Mouse (Mus musculus) heart, embryonic 12.5 days (tissue): ENCODE results near the gene Ddx59. TPM values are rescaled to one million over a fixed set of nuclear protein-coding genes. Genes with fewer than 3 reads are reported as not detected.

Source experiments
- ATAC-seq: fragments of 200-750 bp; cut with Nextera tagmentation; 2 replicates; pipeline ENCODE4 v1.8.0; 2017; ENCODE audit warnings: moderate TSS enrichment, moderate library complexity; ENCODE audit not compliant: insufficient number of reproducible peaks, low FRiP score
- H3K27ac ChIP-seq: fragments of 300-500 bp; sonication (generic); 2 replicates; pipeline ENCODE4 v1.5.1; 2016; ENCODE audit warnings: mild to moderate bottlenecking, moderate library complexity; ENCODE audit not compliant: poor library complexity, severe bottlenecking
- H3K27me3 ChIP-seq: fragments of 300-500 bp; sonication (generic); replicated peaks from 2 replicates; pipeline ENCODE4 v1.6.1; 2016; ENCODE audit warnings: mild to moderate bottlenecking, moderate library complexity
- H3K36me3 ChIP-seq: fragments of 300-500 bp; sonication (generic); 2 replicates; pipeline ENCODE4 v1.6.1; 2016; ENCODE audit warnings: mild to moderate bottlenecking, moderate library complexity
- H3K4me1 ChIP-seq: fragments of 300-500 bp; sonication (generic); replicated peaks from 2 replicates; pipeline ENCODE4 v1.6.1; 2016; ENCODE audit warnings: mild to moderate bottlenecking
- H3K4me2 ChIP-seq: fragments of 300-500 bp; sonication (generic); 2 replicates; pipeline ENCODE4 v1.6.1; 2016; ENCODE audit warnings: mild to moderate bottlenecking, moderate library complexity
- H3K4me3 ChIP-seq: fragments of 300-500 bp; sonication (generic); 2 replicates; pipeline ENCODE4 v1.5.1; 2016; ENCODE audit warnings: mild to moderate bottlenecking
- H3K9ac ChIP-seq: fragments of 300-500 bp; sonication (generic); 2 replicates; pipeline ENCODE4 v1.6.1; 2016; ENCODE audit warnings: mild to moderate bottlenecking, moderate library complexity
- H3K9me3 ChIP-seq: fragments of 300-500 bp; sonication (generic); replicated peaks from 2 replicates; pipeline ENCODE4 v1.6.1; 2016; ENCODE audit warnings: mild to moderate bottlenecking, moderate library complexity
- WGBS: fragments of 180-500 bp; shearing (Covaris S2); methylation state at CpG from one replicate; pipeline ENCODE4 v1.1.7; 2016; 5-methylcytosine and 5-hydroxymethylcytosine counted together
- polyA plus RNA-seq: library from polyadenylated mRNA; unstranded; fragments of >200 nt; fragmentation: Nextera tagmentation; extraction: Ambion mirVana; gene quantifications from 2 replicates; pipeline ENCODE4 v1.2.1, GENCODE M21; 2016

Gene Ddx59
- 12.5 and 12.8 TPM in 2 replicates for polyA plus RNA-seq

DNA sequence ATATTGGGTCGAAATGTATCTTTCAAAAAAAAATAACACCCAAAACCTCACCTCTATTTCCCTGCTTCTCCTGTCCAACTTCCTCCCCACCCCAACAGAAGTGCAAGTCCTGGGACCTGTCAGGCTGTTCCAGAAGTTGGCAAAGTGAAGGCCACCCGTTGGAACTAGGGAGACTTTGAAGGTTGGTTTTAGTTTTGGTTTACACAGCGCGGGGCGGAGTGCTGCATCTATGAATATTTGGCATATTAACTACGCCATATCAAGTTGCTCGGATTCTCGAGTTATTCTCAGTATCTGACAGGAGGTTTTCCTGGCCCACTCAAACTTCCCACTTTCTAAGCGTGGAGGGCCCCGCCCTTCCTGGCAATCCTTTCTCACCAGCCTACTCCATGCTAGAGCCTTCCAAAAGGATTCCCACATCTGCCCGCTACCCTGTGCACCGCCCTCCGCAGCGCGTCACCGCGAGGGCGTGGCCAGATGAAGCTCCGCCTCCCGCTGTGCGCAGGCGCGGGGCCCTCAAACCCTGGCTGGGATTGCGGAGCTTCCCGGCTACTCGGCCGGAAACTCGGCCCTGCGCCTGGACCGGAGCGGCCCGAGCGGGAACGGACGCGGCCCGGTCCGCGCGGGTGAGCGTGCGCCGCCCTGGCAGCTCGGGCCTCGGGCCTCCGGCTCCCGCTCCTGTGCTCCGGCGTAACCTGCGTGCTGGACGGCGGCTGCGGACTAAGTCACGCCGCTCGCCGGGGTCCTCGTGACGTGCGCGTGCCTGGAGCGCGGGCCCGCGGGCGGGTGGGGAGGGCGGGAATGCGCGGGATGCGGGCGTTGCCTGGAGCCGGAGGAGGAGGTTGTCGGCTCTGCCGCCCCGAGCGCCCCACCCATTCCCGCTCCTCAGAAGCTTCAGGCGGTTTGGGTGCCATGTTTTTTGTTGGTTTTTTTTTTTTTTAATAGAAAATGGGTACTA lies at the start of gene Ddx59:
Gene Ddx59, plus strand, starts transcription at position 474 of the 958 bp plus-strand sequence.
- Histone ChIP-seq H3K27ac (peak within 1 kb of the TSS; percentile 96), H3K4me3 (peak within 1 kb of the TSS; percentile 61), H3K4me2 (peak within 1 kb of the TSS; percentile 66), H3K9me3 (no peaks in the 10 kb centered on the region), H3K27me3 (no peaks in the 10 kb centered on the region), H3K36me3 (peaks cover 17% of the 10 kb centered on the region; the same call in 1 of the 2 replicates), H3K9ac (peak within 1 kb of the TSS; percentile 74), H3K4me1 (peaks cover 8% of the 10 kb centered on the region; the same call in 1 of the 2 replicates)
- 3% methylated on average over 72 of the region's 78 CpGs for WGBS
- ATAC-seq, result peak; percentile 100

DNA sequence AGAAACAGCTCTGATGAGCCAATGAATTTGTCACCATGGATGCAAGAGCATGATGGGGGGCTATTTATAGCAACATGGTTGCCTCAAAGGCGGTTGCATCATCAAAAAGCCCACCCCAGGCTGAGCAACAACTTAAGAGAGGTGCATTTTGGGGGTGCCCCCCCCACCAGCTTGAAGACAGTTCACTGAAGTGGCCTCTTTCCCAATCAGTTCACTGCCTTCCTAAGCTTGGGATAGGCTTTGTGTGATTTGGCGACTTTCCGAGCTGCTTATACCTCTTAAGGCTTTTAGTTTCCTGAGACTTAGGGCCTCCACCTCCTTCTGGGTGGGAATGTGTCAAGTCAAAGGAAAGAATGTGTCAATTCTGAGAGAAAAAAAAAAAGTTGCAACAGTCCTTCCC lies 49.1 kb upstream of the Ddx59 start:
- H3K27ac ChIP-seq, result no peak overlapping the region
- 61% methylated on average over 3 of the region's 3 CpGs for WGBS
- no peak overlapping the region for H3K4me2 ChIP-seq
- no peak overlapping the region for H3K9ac ChIP-seq
- no peaks in the 10 kb centered on the region for H3K36me3 ChIP-seq
- no peak overlapping the region for H3K4me3 ChIP-seq
- ATAC-seq, result no peak
- H3K9me3 ChIP-seq, result no peaks in the 10 kb centered on the region
- peaks cover 11% of the 10 kb centered on the region; the same call in 1 of the 2 replicates for H3K4me1 ChIP-seq
- 0 out of 2 replicates have a peak, but pooled peaks cover 3% of the 10 kb centered on the region for H3K27me3 ChIP-seq

DNA sequence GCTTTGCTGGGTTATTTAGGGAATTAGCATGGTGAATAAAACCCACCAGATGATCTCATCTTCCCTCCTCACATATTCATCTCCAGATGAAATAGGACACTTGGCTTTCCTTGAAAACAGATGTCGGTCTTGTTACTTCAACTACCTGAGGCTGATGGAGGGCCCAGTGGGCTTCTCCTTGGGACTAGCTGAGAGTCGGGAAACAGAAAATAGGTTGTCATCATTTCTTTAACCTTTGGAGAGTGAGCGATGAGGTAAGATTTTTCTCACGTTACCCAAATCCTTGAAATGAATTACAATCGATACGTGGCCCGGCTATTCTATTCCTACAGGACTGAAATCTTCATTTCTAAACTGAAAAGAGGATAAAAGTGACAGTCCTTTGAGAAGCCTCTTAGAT lies 35.8 kb upstream of the Ddx59 start:
- no peaks in the 10 kb centered on the region for H3K4me1 ChIP-seq
- 86% methylated on average over 7 of the region's 7 CpGs for WGBS
- no peak overlapping the region for H3K27ac ChIP-seq
- no peak overlapping the region for H3K4me3 ChIP-seq
- H3K4me2 ChIP-seq, result no peak overlapping the region
- no peaks in the 10 kb centered on the region for H3K27me3 ChIP-seq
- H3K9ac ChIP-seq, result no peak overlapping the region
- no peaks in the 10 kb centered on the region for H3K36me3 ChIP-seq
- 0 out of 2 replicates have a peak, but pooled peaks cover 7% of the 10 kb centered on the region for H3K9me3 ChIP-seq
- ATAC-seq, result no peak

DNA sequence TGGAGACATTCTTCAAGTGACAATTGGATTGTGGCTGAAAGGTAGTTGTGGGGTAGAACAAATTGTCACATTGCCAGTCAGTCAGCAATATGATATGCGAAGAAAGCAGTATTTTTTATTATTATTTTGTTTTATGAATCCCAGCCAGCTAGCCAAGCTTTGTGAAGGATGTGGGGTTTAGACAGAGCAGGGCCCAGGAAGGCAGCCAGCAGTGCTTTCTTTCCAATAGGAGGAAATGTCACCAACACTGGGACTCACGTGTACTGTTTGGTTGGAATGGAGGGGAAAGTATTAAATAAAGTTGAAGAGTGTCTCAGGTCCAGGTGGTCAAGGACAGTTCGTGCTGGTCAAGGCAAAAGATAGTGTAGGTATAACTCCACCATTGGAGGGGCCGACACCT lies 34.9 kb upstream of the Ddx59 start:
- WGBS, result 84% methylated on average over 4 of the region's 4 CpGs

DNA sequence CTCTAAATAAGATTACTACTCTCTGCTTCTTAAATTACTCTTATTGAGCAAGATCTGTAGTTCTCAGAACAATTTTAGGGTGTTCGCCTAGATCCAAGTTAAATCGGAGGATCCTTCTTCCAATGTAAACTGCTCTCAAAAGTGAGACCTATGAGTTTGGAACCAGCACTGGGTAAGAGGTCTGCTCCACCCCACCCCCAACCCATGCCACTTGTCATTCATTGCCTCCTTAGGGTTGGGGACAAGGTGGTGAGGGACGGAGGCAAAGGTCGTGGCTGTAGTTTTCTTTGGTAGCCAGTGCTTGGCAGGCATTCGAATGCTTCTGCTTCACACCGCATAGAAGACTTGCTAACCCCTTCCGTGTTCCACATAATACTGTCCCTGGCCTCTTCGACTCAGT lies 34.5 kb upstream of the Ddx59 start:
- H3K4me2 ChIP-seq, result no peak overlapping the region
- H3K4me3 ChIP-seq, result no peak overlapping the region
- H3K27me3 ChIP-seq, result no peaks in the 10 kb centered on the region
- H3K36me3 ChIP-seq, result no peaks in the 10 kb centered on the region
- ATAC-seq, result no peak; the same call in 1 of the 2 replicates
- H3K9ac ChIP-seq, result no peak overlapping the region
- no peak overlapping the region for H3K27ac ChIP-seq
- WGBS, result 73% methylated on average over 8 of the region's 8 CpGs
- H3K4me1 ChIP-seq, result no peaks in the 10 kb centered on the region
- 0 out of 2 replicates have a peak, but pooled peaks cover 5% of the 10 kb centered on the region for H3K9me3 ChIP-seq

More for the DNA sequence above, 34.9 kb upstream of the Ddx59 start:
- no peak overlapping the region for H3K4me3 ChIP-seq
- no peak overlapping the region for H3K4me2 ChIP-seq
- H3K27ac ChIP-seq, result no peak overlapping the region
- no peak for ATAC-seq
- H3K36me3 ChIP-seq, result no peaks in the 10 kb centered on the region
- 0 out of 2 replicates have a peak, but pooled peaks cover 5% of the 10 kb centered on the region for H3K9me3 ChIP-seq
- no peaks in the 10 kb centered on the region for H3K27me3 ChIP-seq
- no peaks in the 10 kb centered on the region for H3K4me1 ChIP-seq
- no peak overlapping the region for H3K9ac ChIP-seq

DNA sequence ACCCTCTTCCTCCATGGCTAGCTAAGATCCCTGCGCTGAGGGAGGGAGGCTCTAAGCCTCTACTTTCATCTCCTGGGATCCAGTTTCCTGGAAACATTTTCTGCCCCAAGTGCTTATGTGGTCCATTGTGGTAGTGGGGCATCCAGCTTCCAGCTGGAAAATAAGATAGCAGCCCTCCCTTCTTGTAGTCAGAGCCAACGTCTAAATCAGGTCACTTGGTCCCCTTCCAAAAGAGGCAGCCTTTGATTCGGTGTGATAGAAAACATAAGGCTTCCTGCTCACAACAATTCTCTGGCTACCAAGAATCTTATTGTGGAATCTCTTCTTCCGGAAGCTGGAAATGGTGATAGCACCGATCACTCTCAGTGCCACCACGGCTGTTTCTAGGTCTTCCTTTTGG lies 33.9 kb upstream of the Ddx59 start:
- Histone ChIP-seq H3K4me1 (no peaks in the 10 kb centered on the region), H3K9me3 (0 out of 2 replicates have a peak, but pooled peaks cover 5% of the 10 kb centered on the region), H3K4me3 (no peak overlapping the region), H3K36me3 (no peaks in the 10 kb centered on the region), H3K27me3 (no peaks in the 10 kb centered on the region), H3K4me2 (no peak overlapping the region), H3K27ac (no peak overlapping the region), H3K9ac (no peak overlapping the region)
- ATAC-seq, result 0 out of 2 replicates have a peak, but pooled peaks have one; percentile 59
- WGBS, result 56% methylated on average over 6 of the region's 6 CpGs

DNA sequence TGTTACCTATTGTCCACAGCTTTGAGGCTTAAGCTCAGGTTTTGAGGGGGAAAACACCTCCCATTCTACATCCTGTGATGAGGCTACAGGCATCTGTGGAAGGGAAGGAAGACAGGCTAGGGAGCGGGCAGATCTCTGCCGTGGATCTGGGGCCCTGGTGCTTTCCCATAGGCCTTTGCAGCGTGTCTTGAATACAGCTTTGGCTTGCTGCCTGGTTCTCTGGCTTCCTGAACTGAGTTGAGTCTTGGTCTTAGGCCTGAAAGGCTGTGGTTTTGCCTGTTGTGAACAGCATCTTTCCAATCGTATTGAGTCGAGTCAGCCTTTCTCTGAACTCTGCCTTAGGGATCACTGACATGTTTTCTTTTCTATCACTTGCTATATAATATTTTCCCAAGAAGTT lies 33.5 kb upstream of the Ddx59 start:
- no peaks in the 10 kb centered on the region for H3K36me3 ChIP-seq
- no peak overlapping the region for H3K27ac ChIP-seq
- no peak overlapping the region for H3K4me2 ChIP-seq
- H3K9ac ChIP-seq, result no peak overlapping the region
- H3K27me3 ChIP-seq, result no peaks in the 10 kb centered on the region
- H3K9me3 ChIP-seq, result 0 out of 2 replicates have a peak, but pooled peaks cover 5% of the 10 kb centered on the region
- ATAC-seq, result peak; percentile 51; the same call in 1 of the 2 replicates
- H3K4me1 ChIP-seq, result no peaks in the 10 kb centered on the region
- 73% methylated on average over 5 of the region's 5 CpGs for WGBS
- H3K4me3 ChIP-seq, result no peak overlapping the region

DNA sequence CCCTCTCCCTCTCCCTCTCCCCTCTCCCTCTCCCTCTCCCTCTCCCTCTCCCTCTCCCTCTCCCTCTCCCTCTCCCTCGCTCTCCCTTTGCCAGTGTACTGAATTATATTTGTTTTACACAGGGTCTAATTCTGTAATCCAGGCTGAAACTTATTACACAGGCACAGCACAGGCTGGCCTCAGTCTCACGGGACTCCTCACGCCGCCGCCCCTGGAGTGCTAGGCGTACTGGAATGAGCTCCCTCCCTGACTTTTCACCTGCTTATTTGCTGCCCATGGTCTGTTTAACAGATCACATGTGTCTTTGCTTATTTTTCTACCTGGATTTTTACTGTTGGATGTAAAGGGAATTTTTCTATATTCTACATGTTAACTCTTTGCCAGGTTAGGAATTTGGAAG lies 28.2 kb upstream of the Ddx59 start:
- Histone ChIP-seq H3K27ac (no peak overlapping the region), H3K4me1 (no peaks in the 10 kb centered on the region), H3K9ac (no peak overlapping the region), H3K27me3 (no peaks in the 10 kb centered on the region), H3K9me3 (no peaks in the 10 kb centered on the region), H3K36me3 (no peaks in the 10 kb centered on the region), H3K4me3 (no peak overlapping the region), H3K4me2 (no peak overlapping the region)
- 47% methylated on average over 5 of the region's 6 CpGs for WGBS
- no peak for ATAC-seq

DNA sequence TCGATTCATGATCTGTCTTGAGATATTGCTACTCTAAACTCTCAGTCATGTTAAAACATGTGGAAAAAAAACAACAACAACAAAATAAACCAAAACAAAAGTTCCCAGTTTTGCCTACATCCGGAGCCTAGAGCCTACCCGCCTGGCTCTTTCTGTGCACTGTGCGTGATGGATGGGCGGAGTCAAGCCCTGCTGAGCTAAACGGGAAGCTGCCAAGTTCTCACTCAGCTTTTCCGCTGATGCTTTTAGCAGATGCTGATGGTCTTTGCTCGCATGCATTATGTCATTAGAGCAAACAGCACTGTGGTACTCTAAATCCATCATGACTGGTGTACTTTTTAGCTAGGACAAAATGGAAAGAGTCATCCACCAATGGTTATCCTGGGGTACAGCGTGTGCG lies 20.6 kb upstream of the Ddx59 start:
- H3K36me3 ChIP-seq, result no peaks in the 10 kb centered on the region
- peak overlapping the region; percentile 48 for H3K4me2 ChIP-seq
- H3K27ac ChIP-seq, result no peak overlapping the region
- no peak overlapping the region for H3K4me3 ChIP-seq
- H3K9me3 ChIP-seq, result no peaks in the 10 kb centered on the region
- WGBS, result 33% methylated on average over 10 of the region's 10 CpGs
- H3K4me1 ChIP-seq, result 0 out of 2 replicates have a peak, but pooled peaks cover 3% of the 10 kb centered on the region
- no peaks in the 10 kb centered on the region for H3K27me3 ChIP-seq
- ATAC-seq, result no peak
- no peak overlapping the region for H3K9ac ChIP-seq

DNA sequence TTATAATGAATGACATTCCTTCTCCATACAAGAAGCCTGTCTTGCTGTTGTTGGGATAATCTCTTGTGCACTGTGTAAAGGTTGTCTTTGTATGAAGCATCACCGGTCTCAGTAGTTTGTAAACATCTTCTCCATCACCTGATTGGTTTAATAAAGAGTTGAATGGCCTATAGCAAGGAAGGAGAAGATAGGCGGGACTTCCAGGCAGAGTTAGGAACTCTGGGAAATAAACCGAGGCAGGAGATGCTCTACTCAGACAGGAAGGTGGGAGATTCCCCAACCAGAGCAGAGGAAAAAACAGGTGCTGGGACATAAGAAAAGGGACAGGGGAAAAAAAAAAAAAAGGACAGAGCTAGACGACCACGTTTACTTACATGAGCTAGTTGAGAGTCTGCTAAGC lies 20.0 kb upstream of the Ddx59 start:
- H3K36me3 ChIP-seq, result no peaks in the 10 kb centered on the region
- 0 out of 2 replicates have a peak, but pooled peaks cover 3% of the 10 kb centered on the region for H3K4me1 ChIP-seq
- H3K9me3 ChIP-seq, result no peaks in the 10 kb centered on the region
- H3K27me3 ChIP-seq, result 0 out of 2 replicates have a peak, but pooled peaks cover under 1% of the 10 kb centered on the region
- no peak overlapping the region for H3K27ac ChIP-seq
- H3K4me2 ChIP-seq, result no peak overlapping the region
- 41% methylated on average over 5 of the region's 5 CpGs for WGBS
- ATAC-seq, result no peak
- no peak overlapping the region for H3K4me3 ChIP-seq
- H3K9ac ChIP-seq, result no peak overlapping the region

DNA sequence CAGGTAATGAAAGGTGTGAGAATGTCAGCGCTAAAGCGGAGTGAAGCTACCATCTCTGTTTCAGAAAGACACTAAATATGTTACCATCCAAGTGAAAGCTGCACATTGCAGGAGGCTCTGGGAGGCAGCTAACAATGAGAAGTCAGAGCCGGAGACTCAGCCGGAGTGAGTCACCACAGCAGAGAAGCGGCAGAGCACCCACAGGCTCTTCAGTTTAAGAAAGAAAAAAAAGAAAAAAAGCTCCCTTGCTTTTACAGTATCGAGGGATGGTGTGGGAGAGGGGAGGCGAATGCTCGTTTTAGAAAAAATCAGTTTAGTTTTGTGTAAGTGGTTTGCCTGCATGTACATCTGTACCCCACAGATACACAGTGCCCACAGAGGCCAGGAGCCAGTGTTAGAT lies 13.8 kb upstream of the Ddx59 start:
- no peak for ATAC-seq

More for the DNA sequence above, 13.8 kb upstream of the Ddx59 start:
- H3K27ac ChIP-seq, result no peak overlapping the region
- no peaks in the 10 kb centered on the region for H3K4me1 ChIP-seq
- WGBS, result 63% methylated on average over 8 of the region's 8 CpGs
- H3K9ac ChIP-seq, result no peak overlapping the region
- H3K9me3 ChIP-seq, result 0 out of 2 replicates have a peak, but pooled peaks cover 6% of the 10 kb centered on the region
- peaks cover 5% of the 10 kb centered on the region; the same call in 1 of the 2 replicates for H3K27me3 ChIP-seq
- H3K36me3 ChIP-seq, result no peaks in the 10 kb centered on the region
- no peak overlapping the region for H3K4me3 ChIP-seq
- no peak overlapping the region for H3K4me2 ChIP-seq
